Mouse (Mus musculus) right cerebral cortex, adult 18-20 months (tissue): ENCODE results near the gene Map3k10.

ENCODE experiments used
- DNase-seq: peaks from one replicate; pipeline ENCODE4 v3.0.0; 2022; ENCODE audit warnings: mixed read lengths

The Map3k10 gene

DNA sequence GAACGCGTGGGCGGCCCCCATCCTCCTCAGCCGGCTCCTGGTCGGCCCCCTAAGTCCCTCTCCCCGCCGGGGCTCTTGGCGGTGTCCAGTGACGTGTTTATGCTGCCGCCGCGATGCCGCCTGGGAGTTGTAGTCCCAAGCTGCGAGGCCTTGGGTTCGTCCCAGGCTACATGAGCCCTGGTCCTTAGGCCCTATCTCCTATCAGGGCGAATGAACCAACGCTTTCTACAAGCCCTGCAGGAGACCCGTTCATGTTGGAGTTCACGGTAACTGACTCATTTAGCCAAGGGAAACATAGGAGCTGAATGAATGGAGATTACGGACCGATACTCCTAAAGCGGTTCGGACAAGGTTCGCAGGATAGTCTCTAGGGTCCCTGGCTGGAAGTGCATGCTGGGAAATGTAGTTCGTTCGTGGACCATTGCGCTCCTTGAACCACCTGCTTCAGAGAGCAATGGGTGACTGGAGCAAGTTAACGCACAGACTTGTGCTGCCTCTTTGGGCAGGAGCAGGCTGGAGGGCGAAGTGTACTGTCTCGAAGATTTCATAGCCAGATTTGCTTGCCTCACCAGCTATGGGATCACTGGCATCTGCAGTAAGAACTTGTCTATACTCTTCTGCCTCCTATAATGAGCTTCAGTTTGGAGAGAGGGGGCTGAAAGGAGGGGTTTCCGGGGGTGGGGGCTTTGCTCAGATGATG is at the start of gene Map3k10:
Map3k10 (minus strand) TSS at position 77 of the 700 bp plus-strand sequence.
- DNase-seq = peak; percentile 96

DNA sequence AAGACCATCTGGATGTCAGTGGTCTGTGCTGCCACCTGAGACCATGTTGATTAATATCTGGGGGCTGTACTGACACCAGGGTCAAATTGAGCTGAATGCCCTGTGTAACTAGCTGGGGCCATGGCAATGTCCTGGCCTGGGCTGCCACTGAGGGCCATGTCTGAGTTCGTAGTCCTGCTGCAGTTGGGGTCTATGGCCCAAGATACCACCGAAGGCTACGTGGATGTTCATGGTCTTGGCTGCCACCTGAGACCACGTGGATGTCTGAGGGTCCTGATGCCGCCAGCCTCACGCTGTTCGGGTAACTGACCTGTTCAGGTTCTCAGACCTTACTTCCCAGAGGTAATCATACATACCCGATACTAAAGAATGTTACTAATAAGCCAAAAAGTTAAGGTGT is 47.6 kb upstream of the Map3k10 start:
- DNase-seq = no peak

DNA sequence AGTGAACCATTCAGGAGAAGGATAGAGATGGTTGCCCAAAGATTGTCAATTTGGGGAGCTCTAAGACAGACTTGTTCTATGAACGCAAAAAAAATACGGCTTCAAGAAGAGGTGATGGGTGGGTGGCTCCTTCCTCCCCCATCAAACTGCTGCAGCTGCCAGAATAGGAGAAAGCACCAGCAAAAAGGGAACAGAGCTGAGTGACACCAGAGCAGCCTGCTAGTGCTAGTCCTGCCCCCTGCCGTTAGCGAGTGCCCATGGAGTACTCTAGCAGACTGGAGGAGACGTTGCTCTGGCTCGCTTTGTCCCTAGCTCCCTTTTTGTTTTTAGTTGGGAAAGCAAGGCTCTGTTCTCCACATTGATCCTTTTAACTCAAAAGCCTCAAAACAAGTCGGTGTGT is 36.0 kb upstream of the Map3k10 start:
- peak; percentile 36 for DNase-seq

DNA sequence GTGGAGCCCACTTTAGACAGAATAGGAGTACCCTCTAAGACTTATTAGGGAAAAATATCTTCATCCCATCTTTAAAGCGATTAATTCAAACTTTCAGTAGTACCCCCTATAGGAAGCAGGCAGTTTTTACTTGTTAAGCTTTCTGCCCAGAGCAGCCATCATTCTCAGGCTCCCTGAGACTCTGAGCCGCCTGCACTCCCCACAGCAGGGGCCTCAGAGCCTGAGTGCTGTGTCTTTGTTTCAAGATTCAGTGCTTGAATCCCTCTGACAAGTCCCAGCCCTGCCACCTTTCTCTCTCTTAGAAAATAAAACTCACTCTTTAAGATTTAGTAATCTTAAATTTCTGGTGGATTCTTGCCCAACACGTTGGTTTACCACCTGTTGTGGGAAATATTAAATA is 22.3 kb upstream of the Map3k10 start:
- DNase-seq = no peak

DNA sequence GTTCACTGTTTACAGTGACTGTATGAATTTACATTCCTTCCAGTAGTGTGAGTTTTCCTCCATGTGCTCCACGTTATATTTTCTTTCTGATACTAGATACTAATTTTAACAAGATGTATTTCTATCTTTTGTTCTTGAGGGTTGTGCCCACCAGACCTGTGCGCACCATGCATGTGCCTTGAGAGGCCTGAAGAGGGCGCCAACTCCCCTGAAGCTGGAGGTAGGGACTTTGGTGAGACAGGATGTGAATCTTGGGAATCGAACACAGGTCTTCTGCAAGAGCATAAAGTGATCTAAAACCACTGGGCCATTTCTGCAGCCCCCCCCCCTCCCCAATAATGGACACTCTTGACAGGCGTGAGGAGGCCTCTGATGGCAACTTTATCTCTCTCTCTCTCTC is 16.7 kb upstream of the Map3k10 start:
- DNase-seq = no peak

DNA sequence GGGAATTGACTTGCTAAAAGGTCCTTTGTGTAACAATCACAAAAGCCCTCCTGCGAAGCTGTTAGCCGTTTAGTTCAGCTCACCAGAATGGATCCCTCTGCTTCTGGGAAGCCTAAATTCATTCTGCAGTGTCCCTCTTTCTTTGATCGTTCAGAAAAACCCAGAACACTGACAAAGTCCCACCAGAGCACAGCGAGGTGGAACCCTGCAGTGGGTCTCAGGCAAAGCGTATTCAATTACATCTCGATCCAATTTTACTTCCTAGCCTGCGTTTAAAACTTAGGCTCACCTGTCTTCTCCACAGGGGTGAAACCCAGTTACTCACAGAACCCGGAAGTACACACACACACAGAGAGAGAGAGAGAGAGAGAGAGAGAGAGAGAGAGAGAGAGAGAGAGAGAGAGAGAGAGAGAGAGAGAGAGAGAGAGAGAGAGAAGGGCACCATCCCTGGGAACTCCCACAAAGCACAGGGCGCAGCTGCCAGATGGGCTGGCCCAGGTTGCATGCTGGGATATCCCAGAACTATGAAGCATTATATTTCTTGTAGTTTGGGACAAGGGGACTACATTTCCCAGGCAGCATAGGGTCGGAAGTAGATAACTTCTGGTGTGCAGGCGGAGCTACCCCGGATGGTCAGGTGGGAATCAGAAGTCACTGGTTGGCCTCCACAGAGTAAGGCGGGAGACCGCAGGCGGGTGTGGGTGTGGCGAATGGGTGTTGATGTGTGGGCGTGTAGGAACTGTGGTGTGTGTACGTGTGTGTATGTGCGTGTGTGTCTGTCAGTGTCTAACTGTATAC is 14.6 kb upstream of the Map3k10 start, which contains the start of gene Zfp607b:
Zfp607b (plus strand) TSS at position 526 of the 798 bp plus-strand sequence.
- DNase-seq = peak; percentile 97

DNA sequence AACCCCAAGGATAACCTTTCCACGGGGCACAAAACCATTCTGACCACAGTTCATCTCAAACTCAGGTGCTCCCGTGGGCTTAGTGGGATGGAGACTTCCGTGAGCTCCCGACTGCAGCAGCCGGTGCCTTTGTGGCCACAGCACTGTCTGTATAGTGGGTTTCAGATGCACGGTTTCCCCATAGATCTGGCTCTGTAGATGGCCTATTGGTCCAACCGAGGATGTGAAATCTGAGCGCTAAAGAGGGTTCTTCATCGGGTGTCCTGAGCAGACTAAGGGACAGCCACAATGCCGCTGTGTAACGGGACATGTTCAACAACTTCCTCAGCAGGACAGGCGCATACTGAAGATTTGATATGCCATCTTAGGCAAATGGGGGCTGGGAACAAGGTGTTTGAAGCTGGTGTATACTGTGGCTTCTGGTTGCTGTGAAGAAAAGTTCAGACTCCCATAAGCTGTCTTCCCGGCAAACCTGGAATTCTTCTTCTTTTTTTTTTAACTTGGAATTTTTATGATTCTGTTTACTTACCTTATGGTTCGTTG is 13.9 kb upstream of the Map3k10 start:
- no peak for DNase-seq

DNA sequence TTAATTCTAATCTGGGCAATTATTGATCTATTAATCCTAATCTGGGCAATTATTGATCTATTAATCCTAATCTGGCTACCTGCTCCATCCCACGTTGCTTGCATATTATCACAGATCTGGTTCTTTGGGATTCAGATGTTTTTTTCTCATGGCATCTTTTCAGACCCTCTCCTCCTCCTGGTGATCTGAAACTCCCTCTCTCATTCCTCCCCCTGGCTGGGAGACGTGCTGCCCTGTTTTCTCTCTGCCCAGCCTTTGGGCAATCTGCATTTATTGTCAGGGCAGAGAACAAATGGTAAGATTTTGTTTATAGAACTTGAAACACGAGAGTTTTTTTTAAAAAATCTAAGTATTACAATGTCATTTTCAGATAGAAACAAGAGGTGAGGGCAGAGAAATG is 13.4 kb upstream of the Map3k10 start:
- no peak for DNase-seq

DNA sequence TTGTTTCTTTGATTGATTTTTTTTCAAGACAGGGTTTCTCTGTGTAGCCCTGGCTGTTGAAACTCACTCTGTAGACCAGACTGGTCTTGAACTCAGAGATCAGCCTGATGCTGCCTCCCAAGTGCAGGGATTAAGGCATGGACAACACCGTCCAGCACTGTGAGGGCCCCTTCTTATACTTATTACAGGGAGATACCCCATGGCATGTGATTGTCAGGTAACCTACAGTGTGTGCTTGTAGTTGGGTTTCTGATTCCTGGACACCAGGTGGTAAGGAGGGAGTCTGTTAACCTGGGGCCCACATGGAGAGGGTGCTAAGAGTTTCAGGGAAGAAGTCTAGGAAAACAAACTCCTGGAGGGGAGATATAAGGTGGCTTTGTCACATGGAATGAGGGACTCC is 12.6 kb upstream of the Map3k10 start:
- DNase-seq = no peak

DNA sequence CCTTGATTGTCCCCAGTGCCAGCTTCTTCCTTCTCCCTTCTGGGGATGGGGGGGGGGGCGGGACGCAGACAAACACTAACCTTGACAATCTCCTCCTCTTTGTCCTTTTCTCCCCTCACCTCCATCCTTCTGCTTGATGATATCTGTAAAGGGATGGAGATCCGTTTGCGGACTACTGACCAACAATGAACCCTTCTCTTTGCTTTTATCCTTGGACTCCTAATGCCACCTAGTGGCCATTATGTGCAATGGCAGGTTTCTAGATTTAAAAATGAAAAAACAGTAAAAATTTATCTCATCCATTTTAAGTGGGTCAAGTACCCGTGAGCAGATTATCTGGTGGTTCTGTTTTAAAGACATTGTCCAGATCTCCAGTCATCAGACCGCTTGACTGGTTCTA is 11.3 kb upstream of the Map3k10 start:
- DNase-seq = no peak

DNA sequence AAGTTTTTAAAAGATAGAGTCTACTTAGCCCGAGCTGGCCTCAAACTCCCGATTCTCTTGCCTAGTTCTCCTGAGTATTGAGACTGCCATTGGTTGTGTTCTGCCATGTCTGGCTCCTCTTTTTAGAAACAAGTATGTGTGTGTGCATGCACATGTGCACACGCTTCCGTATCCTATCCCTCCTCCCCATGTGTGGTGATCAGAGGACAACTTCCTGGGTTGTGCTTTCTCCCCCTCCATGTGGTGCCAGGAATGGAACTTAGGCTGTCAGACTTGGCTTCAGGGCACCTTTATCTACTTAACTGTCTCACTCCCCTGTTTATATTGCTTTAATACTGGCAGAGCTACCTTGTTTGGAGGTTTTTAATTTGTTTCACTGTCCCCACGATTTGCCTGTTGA is 10.8 kb upstream of the Map3k10 start:
- no peak for DNase-seq

DNA sequence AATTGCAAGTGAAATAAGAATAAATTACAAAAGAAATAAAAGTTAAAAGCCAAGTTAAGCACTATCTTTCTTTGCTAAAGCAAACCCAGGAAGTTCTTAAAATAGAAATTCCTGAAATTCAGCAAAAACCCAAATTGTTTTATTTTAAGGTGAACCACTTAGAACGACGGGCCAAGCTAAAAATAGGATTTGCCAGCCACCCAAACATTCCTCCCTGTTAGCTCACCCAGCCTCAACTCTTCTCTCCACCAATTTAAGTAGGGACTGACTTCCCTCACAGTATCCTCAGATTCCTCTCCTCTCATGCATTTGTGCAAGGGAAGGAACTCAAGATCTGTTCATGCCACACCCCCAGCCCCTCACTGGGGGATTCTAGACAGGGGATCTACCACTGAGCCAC is 8.8 kb upstream of the Map3k10 start:
- no peak for DNase-seq

DNA sequence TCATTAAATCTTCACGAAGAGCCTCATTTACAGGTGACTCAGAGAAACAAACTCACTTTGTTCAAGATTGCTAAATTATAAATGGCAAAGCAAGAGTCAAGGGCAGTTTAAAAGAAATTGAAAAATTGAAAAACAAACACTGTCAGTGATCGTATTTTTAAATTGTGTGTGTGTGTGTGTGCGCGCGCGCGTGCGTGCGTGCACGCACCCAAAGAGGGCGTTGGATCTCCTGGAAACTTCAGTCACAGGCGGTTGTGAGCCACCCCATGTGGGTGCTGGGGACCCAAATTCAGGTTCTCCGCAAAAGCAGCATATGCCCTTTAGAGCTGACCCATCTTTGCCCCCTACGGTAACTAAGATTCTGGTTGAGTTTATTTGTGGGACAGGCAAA is 819 bp upstream of the Map3k10 start:
- no peak for DNase-seq

DNA sequence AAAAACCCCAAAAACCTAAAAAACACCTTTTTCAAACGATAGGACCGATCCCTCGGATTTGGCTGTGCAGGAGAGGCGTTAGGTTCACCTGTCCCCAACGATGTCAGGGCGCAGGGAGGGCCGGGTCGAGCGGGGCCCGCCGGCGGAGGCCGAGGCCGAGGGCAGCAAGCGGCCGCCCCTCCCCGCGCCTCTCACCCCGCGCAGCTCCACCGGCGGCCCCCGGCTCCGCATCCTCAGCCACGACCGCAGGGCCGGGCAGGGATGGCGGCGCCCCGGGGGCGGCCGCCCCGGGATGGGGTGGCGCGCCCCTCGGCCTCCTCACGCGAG is 240 bp downstream of the Map3k10 start:
- no peak for DNase-seq

DNA sequence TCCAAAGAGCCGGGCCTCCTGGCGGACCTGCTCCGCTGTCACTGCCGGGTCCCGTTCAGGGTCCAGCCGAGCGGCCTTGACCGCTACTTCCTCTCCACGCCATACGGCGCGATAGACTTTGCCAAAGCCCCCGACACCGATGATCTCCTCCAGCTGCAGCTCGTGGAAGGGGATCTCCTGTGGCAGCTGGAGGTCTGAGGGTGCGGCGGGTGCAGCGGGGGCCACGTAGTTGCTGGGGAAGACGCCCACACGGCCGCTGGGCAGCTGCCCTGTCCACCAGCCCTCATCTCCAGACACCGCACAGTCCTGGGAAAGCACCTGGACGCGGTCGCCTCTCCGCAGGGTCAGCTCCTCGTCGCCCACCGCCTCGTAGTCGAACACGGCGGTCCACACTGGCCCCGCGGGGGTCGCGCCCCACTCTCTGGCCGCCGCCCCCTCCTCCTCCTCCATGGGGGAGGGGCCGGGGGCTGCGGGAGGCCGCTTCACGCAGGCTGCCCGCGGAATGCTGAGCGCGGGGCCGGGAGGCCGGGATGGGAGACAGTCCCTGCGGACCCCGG is 745 bp downstream of the Map3k10 start:
- DNase-seq = no peak

DNA sequence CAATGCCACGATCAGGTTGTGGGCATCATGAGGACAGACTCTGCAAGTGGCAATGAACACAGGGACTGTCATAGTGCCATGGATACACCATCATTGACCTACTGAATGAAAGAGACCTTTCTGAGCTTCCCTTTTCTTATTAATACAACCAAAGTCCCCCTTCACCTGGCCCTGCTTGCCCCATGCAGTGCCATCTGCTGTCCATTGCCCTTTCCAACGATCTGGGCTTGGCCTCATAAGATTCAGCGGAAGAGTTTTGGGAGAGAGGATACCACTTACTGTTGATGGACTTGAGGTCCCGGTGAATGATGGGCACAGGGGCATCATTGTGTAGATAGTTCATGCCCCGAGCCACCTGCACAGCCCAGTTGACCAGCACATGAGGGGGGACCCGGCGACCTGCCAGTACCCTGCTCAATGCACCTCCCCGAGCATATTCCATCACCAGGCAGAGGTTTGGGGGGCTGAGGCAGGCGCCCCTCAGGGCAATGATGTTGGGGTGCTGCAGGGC is 1.3 kb downstream of the Map3k10 start:
- no peak for DNase-seq

DNA sequence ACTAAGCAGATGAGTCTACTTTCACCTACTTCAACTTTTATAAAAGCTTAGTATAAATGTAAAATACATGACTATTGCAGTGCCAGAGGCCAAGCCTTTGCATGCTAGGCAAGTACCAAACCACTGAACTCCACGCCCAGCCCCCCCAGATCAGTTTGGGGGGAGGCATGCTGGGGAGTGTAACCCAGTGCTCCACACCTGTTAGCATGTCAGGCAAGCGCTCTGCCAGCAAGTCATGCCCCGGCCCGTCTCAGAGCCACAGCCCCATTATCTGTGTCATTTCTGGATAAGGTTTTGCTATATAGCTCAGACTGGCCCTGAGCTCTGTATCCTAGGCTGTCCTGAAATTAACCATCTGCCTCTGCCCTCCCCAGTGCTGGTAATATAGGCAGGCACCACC is 12.4 kb downstream of the Map3k10 start:
- no peak for DNase-seq

DNA sequence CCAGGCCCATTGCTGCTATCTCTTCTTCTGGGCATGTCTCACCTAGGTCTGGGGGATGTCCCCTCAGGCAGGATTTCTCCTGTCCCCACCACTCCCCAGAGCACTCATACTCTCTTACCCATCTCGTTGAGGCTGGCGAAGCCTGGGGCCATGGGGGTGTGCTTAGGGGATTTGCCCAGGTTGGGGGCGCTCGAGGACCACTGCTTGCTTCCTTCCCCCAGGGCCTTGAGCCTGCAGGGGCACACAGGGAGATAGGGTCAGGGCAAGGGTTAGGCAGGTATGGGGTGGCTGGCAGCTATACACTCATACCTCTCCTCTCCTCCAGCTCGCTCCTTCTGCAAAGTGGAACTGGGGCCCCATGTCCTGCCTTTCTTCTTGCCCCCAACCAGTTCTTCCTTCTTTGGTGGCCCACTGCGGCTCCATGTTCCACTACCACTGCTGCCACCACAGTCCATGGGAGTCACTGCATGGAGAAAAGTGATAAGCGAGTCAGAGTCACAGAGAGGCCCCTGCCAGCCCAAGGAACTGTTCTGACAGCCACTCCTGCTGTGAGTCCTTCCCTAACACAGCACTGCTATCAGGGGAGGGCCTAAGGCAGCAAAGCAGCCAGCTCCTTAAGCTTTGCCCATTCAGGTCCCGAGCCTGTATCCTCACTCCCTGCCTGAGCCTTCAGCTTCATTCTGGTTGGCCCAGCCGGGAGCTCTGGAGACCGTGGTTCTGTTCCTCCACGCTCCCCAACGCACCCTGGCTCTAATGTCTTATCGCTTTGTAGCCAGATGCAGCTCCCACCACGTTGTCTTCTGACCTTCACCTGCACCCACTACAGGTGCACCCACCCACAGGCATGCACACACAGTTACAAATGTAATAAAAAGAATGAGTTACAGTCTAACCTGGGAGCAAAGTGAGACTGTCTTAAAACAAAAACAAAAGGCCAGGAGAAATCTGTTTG is 15.4 kb downstream of the Map3k10 start:
- DNase-seq = peak; percentile 52

DNA sequence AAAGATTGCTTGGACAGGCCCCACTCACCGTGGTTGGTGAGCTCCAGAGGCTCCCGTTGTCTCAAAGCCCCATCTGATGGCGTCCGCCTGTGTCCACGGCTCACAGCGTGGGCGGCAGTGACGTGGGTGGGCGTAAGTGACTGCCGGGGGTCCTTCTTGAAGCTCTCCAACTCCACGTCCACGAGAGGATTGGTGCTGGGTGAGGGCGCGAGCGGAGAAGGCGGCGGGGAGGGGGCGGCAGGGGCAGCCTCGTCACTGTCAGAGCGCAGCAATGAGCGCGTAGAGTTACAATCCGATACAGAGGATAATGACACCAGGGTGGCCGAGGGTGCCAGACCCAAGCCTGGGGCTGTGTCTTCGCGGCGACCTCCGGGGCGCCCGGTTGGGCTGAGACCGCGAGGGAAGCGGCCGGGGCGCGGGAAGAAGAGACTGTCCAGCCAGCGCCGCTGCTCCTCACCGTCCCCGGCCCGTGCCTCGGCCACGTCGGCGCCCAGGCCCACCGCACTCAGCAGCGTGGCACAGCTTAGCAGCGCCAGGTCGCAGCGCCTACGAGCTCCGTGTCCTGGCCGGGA is 16.5 kb downstream of the Map3k10 start:
- peak; percentile 23 for DNase-seq

DNA sequence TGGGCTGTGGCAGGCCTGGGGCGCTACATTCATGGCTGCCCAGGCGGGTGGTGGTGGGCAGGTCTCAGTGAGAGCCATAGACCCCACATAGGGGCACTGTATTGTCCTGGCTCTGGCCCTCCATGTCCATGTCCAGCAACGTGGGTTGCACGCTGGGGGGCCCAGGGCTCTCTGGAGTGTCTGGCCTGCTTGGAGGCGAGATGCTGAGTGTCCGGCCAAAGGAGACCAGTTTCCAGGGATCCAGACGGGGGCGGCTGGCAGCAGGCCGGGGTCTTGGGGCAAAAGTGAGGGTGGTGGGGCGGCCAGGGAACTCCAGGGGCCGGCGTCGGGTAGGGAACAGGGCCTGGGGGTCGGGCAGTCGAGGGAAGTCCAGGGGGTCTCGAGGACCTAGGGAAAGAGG is 17.8 kb downstream of the Map3k10 start:
- no peak for DNase-seq

DNA sequence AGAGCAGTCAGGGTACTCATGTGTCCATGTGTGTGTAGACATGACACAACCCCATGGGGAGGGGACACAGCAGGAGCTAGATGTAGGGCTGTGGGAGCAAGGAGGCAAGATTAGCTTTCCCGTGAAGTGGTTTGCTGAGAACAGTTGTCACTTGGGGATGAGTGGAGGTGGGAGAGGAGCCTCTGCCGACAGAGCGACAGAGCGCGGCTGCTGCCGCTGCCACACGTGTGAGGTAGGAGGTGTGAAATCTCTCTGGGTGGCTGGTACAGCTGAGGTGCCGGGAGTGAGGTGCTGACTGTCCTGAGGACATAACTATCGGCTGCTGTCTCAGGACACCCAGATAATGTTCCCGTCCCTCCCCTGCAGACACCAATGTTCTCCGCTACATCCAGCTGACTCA is 18.9 kb downstream of the Map3k10 start:
- DNase-seq = peak; percentile 78

DNA sequence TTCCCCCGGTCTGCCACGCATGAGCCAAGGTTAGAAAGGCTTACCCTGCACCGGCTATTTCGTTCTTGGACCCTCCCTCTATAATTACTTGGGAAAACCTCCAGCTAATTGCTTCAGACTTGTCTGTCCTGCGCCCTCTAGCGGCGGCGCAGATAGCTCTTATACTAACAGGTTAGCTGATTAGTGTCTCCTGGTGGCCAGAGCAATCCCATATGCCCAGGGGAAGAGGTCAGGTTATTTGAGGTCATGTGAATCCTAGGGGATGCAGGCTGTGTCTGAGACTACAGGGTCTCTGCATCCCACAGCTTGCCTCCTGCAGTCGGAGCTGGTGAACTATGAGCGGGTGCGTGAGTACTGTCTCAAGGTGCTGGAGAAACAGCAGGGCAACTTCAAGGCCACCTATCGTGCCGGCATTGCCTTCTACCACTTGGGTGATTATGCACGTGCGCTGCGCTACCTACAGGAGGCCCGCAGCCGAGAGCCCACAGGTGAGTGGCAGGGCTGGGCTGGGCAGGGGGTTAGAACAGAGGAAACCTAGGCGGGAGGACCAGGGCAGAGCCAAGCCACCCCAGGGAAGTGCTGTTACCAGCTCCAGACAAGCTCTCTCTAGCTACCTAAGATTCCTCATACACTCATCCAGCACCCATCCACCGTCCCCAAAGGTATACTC is 19.7 kb downstream of the Map3k10 start:
- DNase-seq = peak; percentile 67
